Mouse (Mus musculus): ENCODE results near the gene Pawr. TPM values are rescaled to one million over a fixed set of nuclear protein-coding genes. Genes with fewer than 3 reads are reported as not detected.
A peak's percentile ranks its signal among the peaks of the same experiment; 100 is the strongest.

The Pawr gene
- polyA plus RNA-seq, 1 experiment from 2014 or later: 7.1 TPM

DNA sequence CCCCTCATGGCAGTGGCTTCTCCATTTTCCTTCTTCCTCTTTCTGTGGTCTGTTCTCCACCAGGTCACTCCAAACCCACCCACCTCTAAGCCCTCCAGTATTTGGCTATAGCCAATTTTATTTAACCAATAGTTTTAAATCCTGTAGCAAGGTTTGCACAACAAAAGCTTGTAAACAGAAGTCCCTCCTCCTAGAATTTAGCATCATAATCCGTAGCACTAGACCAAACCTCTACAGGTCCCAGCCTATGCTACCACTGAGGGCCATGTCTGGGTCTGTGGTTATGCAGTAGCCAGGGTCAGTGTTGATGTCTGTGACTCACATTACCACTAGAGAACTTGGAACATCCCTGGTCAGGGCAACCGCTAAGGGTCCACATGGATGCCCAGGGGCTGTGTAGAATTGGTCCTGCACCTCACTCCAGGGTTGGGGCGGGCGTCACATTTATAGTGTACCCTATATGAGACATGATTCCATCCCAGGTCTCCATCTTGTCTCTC lies 71.5 kb downstream of the Pawr start:
- H3K27ac ChIP-seq (ENCODE audit: low read length): 0 out of 2 replicates have a peak overlapping the region, but pooled peaks have one; percentile 6
- H3K4me2 ChIP-seq (ENCODE audit: low read depth, low read length): no peak overlapping the region
- no peaks in the 10 kb centered on the region for H3K9me3 ChIP-seq (replicated peaks; ENCODE audit: control insufficient read depth, low read length)
- no peaks in the 10 kb centered on the region for H3K27me3 ChIP-seq (ENCODE audit: control insufficient read depth, insufficient read depth, low read length)
- ATAC-seq (ENCODE audit: insufficient read depth, low FRiP score): no peak
- H3K4me3 ChIP-seq (replicated peaks; ENCODE audit: low read length): no peak overlapping the region
- no peak overlapping the region for H3K9ac ChIP-seq (ENCODE audit: low read length)
- H3K36me3 ChIP-seq (ENCODE audit: control insufficient read depth, insufficient read depth, low read length): no peaks in the 10 kb centered on the region
- 94% methylated on average over 4 of the region's 4 CpGs for WGBS
- peaks cover 9% of the 10 kb centered on the region for H3K4me1 ChIP-seq (ENCODE audit: control insufficient read depth, insufficient read depth, low read length)

DNA sequence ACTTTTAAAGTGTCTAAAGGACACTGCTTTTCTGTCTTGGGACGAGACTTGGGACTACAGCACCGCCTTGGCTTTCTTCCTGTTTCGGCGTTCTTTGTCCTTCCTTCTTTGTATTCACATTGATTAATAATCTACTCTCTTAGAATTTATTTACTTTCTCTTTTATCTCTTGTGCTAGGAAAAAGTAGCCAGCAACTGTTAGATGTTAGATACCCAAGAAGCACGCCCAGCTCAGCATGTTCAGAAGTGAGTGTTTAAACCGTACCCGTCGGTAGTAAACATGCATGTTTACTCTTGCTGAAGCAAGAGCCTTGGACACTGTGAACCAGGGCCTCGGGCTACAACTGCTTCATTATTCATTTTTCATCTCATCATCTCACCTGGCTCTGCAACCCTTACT lies 72.2 kb downstream of the Pawr start:
- Histone ChIP-seq H3K4me1 (ENCODE audit: control insufficient read depth, insufficient read depth, low read length) (peaks cover 11% of the 10 kb centered on the region), H3K36me3 (ENCODE audit: control insufficient read depth, insufficient read depth, low read length) (no peaks in the 10 kb centered on the region), H3K9ac (ENCODE audit: low read length) (no peak overlapping the region), H3K4me2 (ENCODE audit: low read depth, low read length) (no peak overlapping the region), H3K9me3 (replicated peaks; ENCODE audit: control insufficient read depth, low read length) (no peaks in the 10 kb centered on the region), H3K4me3 (replicated peaks; ENCODE audit: low read length) (no peak overlapping the region), H3K27ac (ENCODE audit: low read length) (peak overlapping the region; percentile 72; the same call in 1 of the 2 replicates), H3K27me3 (ENCODE audit: control insufficient read depth, insufficient read depth, low read length) (no peaks in the 10 kb centered on the region)
- 54% methylated on average over 9 of the region's 9 CpGs for WGBS
- no peak for ATAC-seq (ENCODE audit: insufficient read depth, low FRiP score)

DNA sequence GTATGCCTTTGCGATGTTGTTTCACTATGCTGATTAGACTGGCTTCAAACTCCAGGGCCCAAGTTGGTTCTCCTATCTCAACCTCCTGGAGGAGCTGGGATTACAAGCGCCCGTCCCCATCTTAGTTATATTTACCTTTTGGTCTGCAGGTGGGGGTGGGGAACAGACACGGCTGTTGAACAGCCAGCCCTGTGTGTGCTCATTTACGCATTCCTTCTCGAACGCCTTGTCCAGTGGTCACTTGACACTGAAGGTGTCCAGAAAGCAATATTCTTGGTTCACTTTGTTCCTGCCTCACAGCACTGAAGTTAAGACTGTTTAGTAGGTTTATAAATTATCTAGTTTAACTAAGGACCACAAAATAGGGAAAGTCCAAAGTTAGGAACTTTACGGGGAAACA lies 73.2 kb downstream of the Pawr start:
- H3K27me3 ChIP-seq (ENCODE audit: control insufficient read depth, insufficient read depth, low read length): no peaks in the 10 kb centered on the region
- H3K27ac ChIP-seq (ENCODE audit: low read length): peak overlapping the region; percentile 72
- no peaks in the 10 kb centered on the region for H3K36me3 ChIP-seq (ENCODE audit: control insufficient read depth, insufficient read depth, low read length)
- ATAC-seq (ENCODE audit: insufficient read depth, low FRiP score): no peak
- no peak overlapping the region for H3K4me2 ChIP-seq (ENCODE audit: low read depth, low read length)
- no peak overlapping the region for H3K4me3 ChIP-seq (replicated peaks; ENCODE audit: low read length)
- H3K4me1 ChIP-seq (ENCODE audit: control insufficient read depth, insufficient read depth, low read length): peaks cover 16% of the 10 kb centered on the region
- no peak overlapping the region for H3K9ac ChIP-seq (ENCODE audit: low read length)
- WGBS: 40% methylated on average over 8 of the region's 8 CpGs
- H3K9me3 ChIP-seq (replicated peaks; ENCODE audit: control insufficient read depth, low read length): no peaks in the 10 kb centered on the region

DNA sequence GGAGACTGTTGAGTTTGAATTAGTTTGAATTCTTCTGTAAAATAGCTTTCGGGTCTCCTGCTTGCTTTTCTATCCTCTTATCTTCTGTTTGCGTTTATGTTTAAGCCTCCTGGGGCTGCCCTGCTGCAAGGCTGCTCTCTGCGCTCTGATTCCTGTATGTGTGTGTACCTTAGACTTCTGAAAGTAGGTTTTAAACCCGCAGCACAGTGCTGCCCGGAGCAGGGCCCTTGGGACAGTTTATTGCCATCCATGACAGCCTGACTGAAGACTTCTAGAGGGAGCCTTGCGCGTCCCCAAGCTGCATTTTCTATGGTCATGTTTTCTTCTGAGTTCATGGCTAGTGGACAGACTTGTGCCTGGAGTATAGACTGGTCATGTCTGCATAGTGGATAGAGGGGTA lies 74.0 kb downstream of the Pawr start:
- Histone ChIP-seq H3K4me3 (replicated peaks; ENCODE audit: low read length) (no peak overlapping the region), H3K27ac (ENCODE audit: low read length) (peak overlapping the region; percentile 71), H3K4me1 (ENCODE audit: control insufficient read depth, insufficient read depth, low read length) (peaks cover 16% of the 10 kb centered on the region), H3K27me3 (ENCODE audit: control insufficient read depth, insufficient read depth, low read length) (no peaks in the 10 kb centered on the region), H3K36me3 (ENCODE audit: control insufficient read depth, insufficient read depth, low read length) (no peaks in the 10 kb centered on the region), H3K9me3 (replicated peaks; ENCODE audit: control insufficient read depth, low read length) (no peaks in the 10 kb centered on the region), H3K9ac (ENCODE audit: low read length) (no peak overlapping the region), H3K4me2 (ENCODE audit: low read depth, low read length) (peak overlapping the region; percentile 27; the same call in 1 of the 2 replicates)
- WGBS: 28% methylated on average over 7 of the region's 7 CpGs
- no peak for ATAC-seq (ENCODE audit: insufficient read depth, low FRiP score)

DNA sequence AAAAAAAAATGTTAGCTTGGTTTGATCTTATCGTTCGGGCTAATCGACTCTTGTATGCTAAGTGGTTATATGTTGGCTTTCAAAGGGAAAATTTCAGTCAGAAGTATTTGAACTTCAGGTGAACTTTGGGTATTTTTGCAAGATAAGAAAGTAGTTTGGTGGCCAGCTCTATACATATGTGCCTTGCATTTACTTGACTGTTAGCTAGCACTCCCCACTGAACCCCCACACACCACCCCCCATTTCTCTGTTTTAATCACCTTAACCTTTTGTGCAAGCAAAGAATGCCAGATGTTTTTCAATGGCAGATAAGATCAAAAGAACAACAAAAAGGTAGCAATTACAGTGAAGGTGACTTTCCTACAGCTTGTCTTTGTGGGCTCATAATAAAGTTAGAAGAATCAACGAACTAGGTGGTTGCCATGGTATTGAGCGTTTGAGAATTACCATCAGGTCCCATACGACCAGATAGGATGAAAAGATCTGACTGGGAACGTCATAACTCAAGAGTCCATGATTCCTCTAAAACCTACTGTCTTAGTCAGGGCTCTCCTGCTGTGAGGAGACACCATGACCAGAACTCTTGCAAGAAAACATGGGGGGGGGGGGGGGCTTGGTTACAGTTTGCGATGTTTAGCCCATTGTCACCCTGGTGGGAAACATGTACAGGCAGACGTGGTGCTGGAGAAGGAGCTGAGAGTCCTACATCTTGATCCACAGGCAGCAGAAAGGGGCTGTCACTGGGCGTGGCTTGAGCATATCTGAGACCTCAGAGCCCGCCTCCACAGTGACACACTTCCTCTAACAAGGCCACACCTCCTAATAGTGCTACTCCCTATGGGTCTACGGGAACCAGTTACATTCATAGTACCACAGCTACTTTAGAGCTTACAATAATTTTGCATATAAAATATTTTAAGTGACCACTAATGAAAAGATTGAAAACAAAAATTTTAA lies 75.2 kb downstream of the Pawr start:
- peak; percentile 55; the same call in 1 of the 2 replicates for ATAC-seq (ENCODE audit: insufficient read depth, low FRiP score)
- Histone ChIP-seq H3K4me2 (ENCODE audit: low read depth, low read length) (peak overlapping the region; percentile 15; the same call in 1 of the 2 replicates), H3K36me3 (ENCODE audit: control insufficient read depth, insufficient read depth, low read length) (no peaks in the 10 kb centered on the region), H3K9ac (ENCODE audit: low read length) (no peak overlapping the region), H3K9me3 (replicated peaks; ENCODE audit: control insufficient read depth, low read length) (no peaks in the 10 kb centered on the region), H3K4me3 (replicated peaks; ENCODE audit: low read length) (no peak overlapping the region), H3K27ac (ENCODE audit: low read length) (peak overlapping the region; percentile 62), H3K4me1 (ENCODE audit: control insufficient read depth, insufficient read depth, low read length) (peaks cover 16% of the 10 kb centered on the region), H3K27me3 (ENCODE audit: control insufficient read depth, insufficient read depth, low read length) (no peaks in the 10 kb centered on the region)
- 57% methylated on average over 12 of the region's 12 CpGs for WGBS

DNA sequence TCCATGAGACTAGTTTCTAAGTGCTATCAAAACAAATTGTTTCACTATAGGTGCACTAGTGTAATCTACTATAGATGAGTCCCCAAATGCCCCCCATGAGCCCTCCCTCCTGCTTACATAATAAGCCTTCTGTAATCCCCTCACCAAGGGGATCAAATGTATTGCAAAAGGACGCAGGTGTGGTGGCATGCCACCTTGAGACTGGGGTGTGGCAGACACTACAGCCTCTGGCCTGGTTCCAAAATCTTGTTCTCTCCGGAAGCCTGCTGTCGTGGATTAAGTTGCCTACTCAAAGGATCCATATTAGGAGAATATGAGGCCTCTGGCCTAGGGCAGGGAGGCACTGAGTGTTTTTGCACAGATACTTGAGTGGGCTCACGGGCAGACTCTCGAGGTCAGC lies 76.1 kb downstream of the Pawr start:
- Histone ChIP-seq H3K27ac (ENCODE audit: low read length) (peak overlapping the region; percentile 76), H3K4me2 (ENCODE audit: low read depth, low read length) (peak overlapping the region; percentile 19; the same call in 1 of the 2 replicates), H3K27me3 (ENCODE audit: control insufficient read depth, insufficient read depth, low read length) (no peaks in the 10 kb centered on the region), H3K9ac (ENCODE audit: low read length) (no peak overlapping the region), H3K36me3 (ENCODE audit: control insufficient read depth, insufficient read depth, low read length) (no peaks in the 10 kb centered on the region), H3K4me1 (ENCODE audit: control insufficient read depth, insufficient read depth, low read length) (peaks cover 16% of the 10 kb centered on the region), H3K9me3 (replicated peaks; ENCODE audit: control insufficient read depth, low read length) (no peaks in the 10 kb centered on the region), H3K4me3 (replicated peaks; ENCODE audit: low read length) (no peak overlapping the region)
- WGBS: 51% methylated on average over 5 of the region's 5 CpGs
- peak; percentile 44 for ATAC-seq (ENCODE audit: insufficient read depth, low FRiP score)

DNA sequence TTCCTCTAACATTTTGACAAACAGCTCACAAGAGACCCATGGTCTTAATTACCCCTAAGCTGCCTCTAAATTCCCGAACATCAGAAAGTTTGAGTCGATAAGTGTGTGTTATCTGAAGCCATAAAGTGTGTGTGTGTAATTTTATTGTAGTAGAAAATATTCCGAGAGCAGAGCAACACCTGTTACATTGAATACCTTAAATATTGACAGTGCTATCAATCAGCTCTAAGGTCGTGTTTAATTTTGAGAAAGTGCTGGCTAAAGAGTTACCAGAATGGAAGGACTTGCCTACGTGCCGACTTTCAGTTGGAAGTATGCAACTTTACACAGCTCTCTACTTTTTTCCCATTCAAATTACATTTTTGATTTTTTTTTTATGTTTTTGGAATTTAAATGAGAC lies 76.5 kb downstream of the Pawr start:
- peak; percentile 65 for ATAC-seq (ENCODE audit: insufficient read depth, low FRiP score)
- no peaks in the 10 kb centered on the region for H3K27me3 ChIP-seq (ENCODE audit: control insufficient read depth, insufficient read depth, low read length)

DNA sequence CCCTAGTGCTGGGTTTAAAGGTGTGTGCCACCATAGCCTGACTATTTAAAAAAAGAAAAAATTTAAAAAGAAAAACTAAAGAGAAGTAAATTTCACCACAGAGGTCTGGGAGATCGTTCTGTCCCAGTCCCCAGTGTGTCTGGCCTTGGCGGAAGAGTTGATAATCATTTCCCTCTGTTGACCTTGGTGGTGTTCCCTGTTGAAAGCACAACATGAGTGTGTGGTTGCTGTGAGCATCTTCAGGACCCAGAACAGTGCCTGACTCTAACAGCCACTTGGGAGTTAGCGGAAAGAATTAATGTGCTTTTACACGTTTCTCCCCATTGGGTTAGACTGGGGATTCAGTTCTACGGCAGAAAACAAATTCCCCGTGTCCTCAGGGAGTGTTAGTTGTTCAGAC lies 77.1 kb downstream of the Pawr start:
- Histone ChIP-seq H3K9ac (ENCODE audit: low read length) (no peak overlapping the region), H3K4me3 (replicated peaks; ENCODE audit: low read length) (no peak overlapping the region), H3K4me2 (ENCODE audit: low read depth, low read length) (no peak overlapping the region), H3K36me3 (ENCODE audit: control insufficient read depth, insufficient read depth, low read length) (no peaks in the 10 kb centered on the region), H3K9me3 (replicated peaks; ENCODE audit: control insufficient read depth, low read length) (no peaks in the 10 kb centered on the region), H3K27me3 (ENCODE audit: control insufficient read depth, insufficient read depth, low read length) (no peaks in the 10 kb centered on the region), H3K27ac (ENCODE audit: low read length) (peak overlapping the region; percentile 78), H3K4me1 (ENCODE audit: control insufficient read depth, insufficient read depth, low read length) (peaks cover 16% of the 10 kb centered on the region)
- ATAC-seq (ENCODE audit: insufficient read depth, low FRiP score): no peak
- WGBS: 65% methylated on average over 6 of the region's 6 CpGs

More for the DNA sequence above, 76.5 kb downstream of the Pawr start:
- WGBS: 49% methylated on average over 6 of the region's 6 CpGs
- no peak overlapping the region for H3K9ac ChIP-seq (ENCODE audit: low read length)
- H3K9me3 ChIP-seq (replicated peaks; ENCODE audit: control insufficient read depth, low read length): no peaks in the 10 kb centered on the region
- H3K4me1 ChIP-seq (ENCODE audit: control insufficient read depth, insufficient read depth, low read length): peaks cover 16% of the 10 kb centered on the region
- H3K4me2 ChIP-seq (ENCODE audit: low read depth, low read length): peak overlapping the region; percentile 19; the same call in 1 of the 2 replicates
- H3K4me3 ChIP-seq (replicated peaks; ENCODE audit: low read length): no peak overlapping the region
- H3K36me3 ChIP-seq (ENCODE audit: control insufficient read depth, insufficient read depth, low read length): no peaks in the 10 kb centered on the region
- peak overlapping the region; percentile 78 for H3K27ac ChIP-seq (ENCODE audit: low read length)

DNA sequence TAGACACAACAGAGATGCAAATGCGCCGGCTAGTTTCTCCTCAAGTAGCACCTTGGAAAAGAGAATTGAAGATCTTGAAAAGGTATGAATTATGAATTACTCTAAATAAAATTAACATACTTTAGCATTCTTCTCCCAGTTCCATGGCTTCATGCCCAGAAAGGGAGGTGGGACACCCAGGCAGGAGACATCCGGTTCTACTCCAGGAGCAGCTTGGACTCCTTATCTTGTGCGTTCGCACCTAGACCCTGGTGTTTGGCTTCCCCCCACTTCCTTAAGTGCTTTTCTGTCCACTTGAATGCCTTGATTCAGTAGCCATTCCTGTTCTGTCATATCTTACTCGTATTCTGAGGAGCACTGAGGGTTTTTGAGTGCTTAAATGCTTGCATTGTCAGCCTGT lies 77.6 kb downstream of the Pawr start:
- no peak for ATAC-seq (ENCODE audit: insufficient read depth, low FRiP score)
- 56% methylated on average over 6 of the region's 6 CpGs for WGBS
- peak overlapping the region; percentile 78 for H3K27ac ChIP-seq (ENCODE audit: low read length)
- H3K36me3 ChIP-seq (ENCODE audit: control insufficient read depth, insufficient read depth, low read length): no peaks in the 10 kb centered on the region
- H3K9ac ChIP-seq (ENCODE audit: low read length): no peak overlapping the region
- H3K27me3 ChIP-seq (ENCODE audit: control insufficient read depth, insufficient read depth, low read length): no peaks in the 10 kb centered on the region
- no peak overlapping the region for H3K4me2 ChIP-seq (ENCODE audit: low read depth, low read length)
- H3K4me1 ChIP-seq (ENCODE audit: control insufficient read depth, insufficient read depth, low read length): peaks cover 16% of the 10 kb centered on the region
- no peak overlapping the region for H3K4me3 ChIP-seq (replicated peaks; ENCODE audit: low read length)
- no peaks in the 10 kb centered on the region for H3K9me3 ChIP-seq (replicated peaks; ENCODE audit: control insufficient read depth, low read length)

Data from stomach, embryonic 16.5 days (tissue).